Mouse (Mus musculus): ENCODE data around the gene Aadacl2. TPM values are rescaled to one million over a fixed set of nuclear protein-coding genes. Genes with fewer than 3 reads are reported as not detected.

The Aadacl2 gene
- polyA plus RNA-seq, 1 experiment from 2014 or later: not detected

GRCm38 (mm10) chr3:60056451-60056850, 49.9 kb downstream of the Aadacl2 start:
- H3K27me3 ChIP-seq (ENCODE audit: control insufficient read depth, insufficient read depth, low read length): no peaks in the 10 kb centered on the region
- WGBS: 41% methylated on average over 3 of the region's 3 CpGs
- H3K9ac ChIP-seq (ENCODE audit: low read length): no peak overlapping the region
- H3K27ac ChIP-seq (ENCODE audit: low read depth, low read length): no peak overlapping the region
- no peak for DNase-seq (ENCODE audit: low spot score, missing footprints)
- no peaks in the 10 kb centered on the region for H3K9me3 ChIP-seq (ENCODE audit: control insufficient read depth, low read length)
- no peaks in the 10 kb centered on the region for H3K4me1 ChIP-seq (ENCODE audit: control insufficient read depth, insufficient read depth, low read length)
- ATAC-seq (ENCODE audit: low FRiP score): no peak
- no peaks in the 10 kb centered on the region for H3K36me3 ChIP-seq (ENCODE audit: control insufficient read depth, insufficient read depth, low read length)
- no peak overlapping the region for H3K4me3 ChIP-seq (ENCODE audit: low read depth, low read length)
- no peak overlapping the region for H3K4me2 ChIP-seq

DNA sequence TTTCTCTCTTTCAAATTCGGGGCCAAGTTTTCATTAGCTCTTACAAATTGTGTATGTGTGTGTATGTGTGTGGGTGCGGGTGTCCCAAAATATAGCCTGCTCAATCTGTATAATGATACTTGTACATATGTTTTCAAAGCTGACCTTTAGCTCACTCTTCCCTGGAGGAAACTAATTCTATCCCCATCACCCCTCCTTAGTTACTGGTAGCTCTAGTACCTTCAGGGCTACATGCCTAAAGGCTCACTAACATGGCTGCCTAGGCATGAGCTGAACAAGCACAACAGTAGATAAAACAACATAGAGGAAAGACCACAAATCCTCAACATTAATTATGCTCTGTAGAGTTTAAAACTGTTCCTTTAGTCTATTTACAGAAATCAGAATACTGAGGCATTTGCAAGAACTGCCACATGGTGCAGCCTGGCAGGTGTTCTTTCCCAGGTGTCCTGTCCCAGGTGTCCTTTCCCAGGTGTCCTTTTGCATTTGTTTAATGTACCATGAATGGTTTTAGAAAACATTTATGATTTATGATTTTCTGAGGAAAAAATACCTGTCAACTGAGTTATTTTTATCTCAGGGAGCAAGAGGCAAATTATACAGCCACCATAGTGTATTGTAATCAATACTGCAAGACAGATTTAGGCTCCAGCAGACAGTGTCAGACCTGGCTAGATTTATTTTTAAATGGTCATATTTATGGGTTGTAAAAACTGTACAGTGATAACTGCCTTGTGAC, 50.7 kb downstream of the Aadacl2 start:
- no peaks in the 10 kb centered on the region for H3K4me1 ChIP-seq (ENCODE audit: control insufficient read depth, insufficient read depth, low read length)
- no peak overlapping the region for H3K4me2 ChIP-seq
- H3K9ac ChIP-seq (ENCODE audit: low read length): no peak overlapping the region
- 89% methylated on average over 2 of the region's 2 CpGs for WGBS
- ATAC-seq (ENCODE audit: low FRiP score) (no peak), DNase-seq (ENCODE audit: low spot score, missing footprints) (no peak)
- H3K27me3 ChIP-seq (ENCODE audit: control insufficient read depth, insufficient read depth, low read length): no peaks in the 10 kb centered on the region
- no peak overlapping the region for H3K27ac ChIP-seq (ENCODE audit: low read depth, low read length)
- H3K9me3 ChIP-seq (ENCODE audit: control insufficient read depth, low read length): no peaks in the 10 kb centered on the region
- H3K4me3 ChIP-seq (ENCODE audit: low read depth, low read length): no peak overlapping the region
- H3K36me3 ChIP-seq (ENCODE audit: control insufficient read depth, insufficient read depth, low read length): no peaks in the 10 kb centered on the region

DNA sequence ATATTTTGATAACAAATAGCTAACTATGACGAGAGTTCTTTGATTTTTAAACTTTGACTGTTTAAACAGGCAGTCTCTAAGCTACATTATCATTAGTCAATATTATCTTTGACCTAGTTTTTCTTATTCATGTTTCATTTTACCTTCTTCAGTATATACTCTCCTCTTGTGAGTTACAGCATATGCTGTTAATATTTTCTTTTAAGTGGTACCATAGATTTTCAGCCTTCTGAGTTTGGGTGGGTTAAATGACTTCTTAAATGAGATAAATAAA, 51.2 kb downstream of the Aadacl2 start:
- Histone ChIP-seq H3K36me3 (ENCODE audit: control insufficient read depth, insufficient read depth, low read length) (no peaks in the 10 kb centered on the region), H3K27ac (ENCODE audit: low read depth, low read length) (no peak overlapping the region), H3K4me3 (ENCODE audit: low read depth, low read length) (no peak overlapping the region), H3K9ac (ENCODE audit: low read length) (no peak overlapping the region), H3K27me3 (ENCODE audit: control insufficient read depth, insufficient read depth, low read length) (no peaks in the 10 kb centered on the region), H3K4me1 (ENCODE audit: control insufficient read depth, insufficient read depth, low read length) (no peaks in the 10 kb centered on the region), H3K9me3 (ENCODE audit: control insufficient read depth, low read length) (no peaks in the 10 kb centered on the region), H3K4me2 (no peak overlapping the region)
- DNase-seq (ENCODE audit: low spot score, missing footprints) (no peak), ATAC-seq (ENCODE audit: low FRiP score) (no peak)
- WGBS: 78% methylated on average over 1 of the region's 1 CpGs

Other genes starting within 250 kb of the Aadacl2 start
- not detected in 2 replicates for gene Gm8298, start 145.7 kb upstream of the Aadacl2 start, polyA plus RNA-seq (2014; fragmentation: Nextera tagmentation; extraction: Ambion mirVana)
- gene C130079G13Rik, start 81.5 kb upstream of the Aadacl2 start, polyA plus RNA-seq (2014; fragmentation: Nextera tagmentation; extraction: Ambion mirVana): not detected in 2 replicates
- not detected in 2 replicates for gene Aadac, start 19.0 kb downstream of the Aadacl2 start, polyA plus RNA-seq (2014; fragmentation: Nextera tagmentation; extraction: Ambion mirVana)
- gene Sucnr1, start 75.1 kb downstream of the Aadacl2 start, polyA plus RNA-seq (2014; fragmentation: Nextera tagmentation; extraction: Ambion mirVana): 0.14 and 0.18 TPM in 2 replicates